Mouse (Mus musculus): ENCODE measurements around the gene Xntrpc. TPM values are rescaled to one million over a fixed set of nuclear protein-coding genes. Genes with fewer than 3 reads are reported as not detected.

Xntrpc gene
- polyA plus RNA-seq, 1 experiment from 2014 or later, result 1.4 TPM

DNA sequence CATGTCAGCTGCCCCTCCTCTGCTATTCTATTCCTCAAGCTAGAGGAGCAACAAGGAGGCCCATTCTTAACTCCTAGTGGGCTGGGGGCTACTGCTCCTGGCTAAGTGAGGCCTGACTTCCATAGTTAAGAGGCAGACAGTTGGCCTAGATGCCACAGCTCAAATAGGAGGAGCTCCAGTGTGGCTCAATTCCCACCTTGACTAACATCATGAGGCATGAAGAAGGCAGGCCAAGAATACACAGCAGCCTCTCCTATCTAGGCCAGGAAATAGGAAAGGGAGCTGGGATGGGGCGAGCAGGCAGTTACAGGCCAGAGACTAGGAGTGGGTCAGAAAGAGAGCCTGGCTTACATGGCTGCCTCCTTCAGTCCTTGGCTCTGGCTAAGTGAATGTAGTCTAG is 42.7 kb downstream of the Xntrpc start:
- peaks cover 4% of the 10 kb centered on the region; the same call in 1 of the 2 replicates for H3K4me1 ChIP-seq (ENCODE audit: control insufficient read depth, insufficient read depth, low read length)
- 71% methylated on average over 1 of the region's 1 CpGs for WGBS (ENCODE audit: insufficient replicate concordance)
- H3K9me3 ChIP-seq (replicated peaks; ENCODE audit: control insufficient read depth, low read length), result no peaks in the 10 kb centered on the region
- no peak overlapping the region for H3K9ac ChIP-seq (ENCODE audit: low read depth, low read length)
- no peak overlapping the region for H3K4me3 ChIP-seq (ENCODE audit: low read depth, low read length)
- ATAC-seq (replicated peaks; ENCODE audit: insufficient number of reproducible peaks, low FRiP score, low TSS enrichment), result no peak
- no peak overlapping the region for H3K4me2 ChIP-seq
- H3K27me3 ChIP-seq (ENCODE audit: control insufficient read depth, insufficient read depth, low read length), result no peaks in the 10 kb centered on the region
- no peaks in the 10 kb centered on the region for H3K36me3 ChIP-seq (ENCODE audit: control insufficient read depth, insufficient read depth, low read length)
- H3K27ac ChIP-seq (ENCODE audit: low read depth, low read length), result no peak overlapping the region

DNA sequence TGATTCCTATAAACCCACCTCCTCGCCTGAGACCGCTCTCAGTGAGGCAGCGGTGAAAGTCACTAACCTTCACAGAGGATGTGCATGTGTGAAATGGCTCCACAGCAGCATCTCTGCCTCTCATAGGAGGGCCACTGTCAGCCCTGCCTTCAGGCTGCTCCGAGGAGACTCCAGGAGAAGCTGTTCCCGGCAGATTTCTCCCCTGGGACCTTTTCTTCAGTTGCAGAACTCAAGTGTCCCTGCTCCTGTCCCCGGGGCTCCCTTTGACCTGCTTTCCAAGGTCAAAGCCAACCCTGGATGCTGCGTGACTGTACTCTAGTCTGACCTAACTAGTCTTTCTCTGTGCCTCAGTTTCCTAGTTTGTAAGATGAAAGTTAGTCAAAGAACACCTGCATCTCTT is 43.7 kb downstream of the Xntrpc start, which contains the start of gene Art5:
Gene Art5, minus strand, starts transcription at position 319 of the 400 bp plus-strand sequence.
- H3K9ac ChIP-seq (ENCODE audit: low read depth, low read length), result no peak within 1 kb of the TSS
- H3K27ac ChIP-seq (ENCODE audit: low read depth, low read length), result no peak within 1 kb of the TSS
- H3K4me1 ChIP-seq (ENCODE audit: control insufficient read depth, insufficient read depth, low read length), result peaks cover 4% of the 10 kb centered on the region; the same call in 1 of the 2 replicates
- H3K4me3 ChIP-seq (ENCODE audit: low read depth, low read length), result no peak within 1 kb of the TSS
- no peaks in the 10 kb centered on the region for H3K27me3 ChIP-seq (ENCODE audit: control insufficient read depth, insufficient read depth, low read length)
- no peak within 1 kb of the TSS for H3K4me2 ChIP-seq
- ATAC-seq (replicated peaks; ENCODE audit: insufficient number of reproducible peaks, low FRiP score, low TSS enrichment), result no peak
- 73% methylated on average over 7 of the region's 7 CpGs for whole genome bisulfite sequencing (ENCODE audit: insufficient replicate concordance)
- H3K36me3 ChIP-seq (ENCODE audit: control insufficient read depth, insufficient read depth, low read length), result no peaks in the 10 kb centered on the region
- no peaks in the 10 kb centered on the region for H3K9me3 ChIP-seq (replicated peaks; ENCODE audit: control insufficient read depth, low read length)

DNA sequence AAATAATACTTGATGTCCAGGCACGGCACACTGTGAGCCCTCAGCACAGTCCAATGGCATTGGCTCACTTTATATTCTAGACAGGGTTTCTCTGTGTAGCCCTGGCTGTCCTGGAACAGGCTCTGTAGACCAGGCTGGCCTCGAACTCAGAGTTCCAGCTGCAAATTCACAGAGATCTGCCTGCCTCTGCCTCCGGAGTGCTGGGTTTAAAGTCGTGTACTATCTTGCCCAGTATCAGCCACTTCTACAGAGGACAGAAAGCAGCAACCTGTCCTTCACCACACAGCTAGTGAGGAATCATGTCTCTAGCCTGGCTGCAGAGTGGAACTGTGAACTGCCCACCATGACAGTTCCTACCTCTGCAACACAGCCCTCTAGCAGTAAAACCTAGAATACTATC is 44.2 kb downstream of the Xntrpc start:
- Histone ChIP-seq H3K9ac (ENCODE audit: low read depth, low read length) (no peak overlapping the region), H3K4me3 (ENCODE audit: low read depth, low read length) (no peak overlapping the region), H3K9me3 (replicated peaks; ENCODE audit: control insufficient read depth, low read length) (no peaks in the 10 kb centered on the region), H3K4me2 (no peak overlapping the region), H3K27ac (ENCODE audit: low read depth, low read length) (no peak overlapping the region), H3K36me3 (ENCODE audit: control insufficient read depth, insufficient read depth, low read length) (no peaks in the 10 kb centered on the region), H3K27me3 (ENCODE audit: control insufficient read depth, insufficient read depth, low read length) (no peaks in the 10 kb centered on the region), H3K4me1 (ENCODE audit: control insufficient read depth, insufficient read depth, low read length) (peaks cover 4% of the 10 kb centered on the region; the same call in 1 of the 2 replicates)
- ATAC-seq (replicated peaks; ENCODE audit: insufficient number of reproducible peaks, low FRiP score, low TSS enrichment), result no peak
- 79% methylated on average over 4 of the region's 4 CpGs for WGBS (ENCODE audit: insufficient replicate concordance)

DNA sequence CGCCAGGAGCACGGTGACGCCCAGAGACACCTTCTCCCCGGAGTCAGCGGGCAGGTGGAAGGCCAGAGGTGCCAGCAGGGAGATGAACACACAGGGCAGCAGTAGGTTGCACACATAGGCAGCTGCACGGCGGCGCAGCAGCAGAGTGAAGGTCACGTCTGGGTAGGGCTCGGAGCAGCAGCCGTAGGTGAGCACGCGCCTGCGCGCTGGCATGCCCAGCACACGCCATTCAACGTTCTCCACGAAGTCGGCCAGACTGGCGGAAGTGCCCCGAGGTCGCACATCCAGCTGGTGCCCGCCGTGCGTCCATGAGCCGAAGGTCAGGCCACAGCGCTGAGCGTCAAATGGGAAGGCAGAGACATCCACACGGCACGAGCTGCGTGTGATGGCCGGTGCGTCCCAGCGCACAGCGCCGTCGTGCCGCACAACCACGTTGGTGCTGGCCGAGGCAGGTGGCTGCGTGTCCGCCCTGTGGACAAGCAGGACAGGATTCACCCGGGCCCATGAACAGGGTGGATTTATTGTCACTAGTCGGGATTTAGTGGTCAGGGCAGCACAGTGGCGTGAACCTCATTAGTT is 47.7 kb downstream of the Xntrpc start:
- no peak overlapping the region for H3K9ac ChIP-seq (ENCODE audit: low read depth, low read length)
- WGBS (ENCODE audit: insufficient replicate concordance), result 65% methylated on average over 45 of the region's 45 CpGs
- no peak overlapping the region for H3K4me2 ChIP-seq
- no peaks in the 10 kb centered on the region for H3K9me3 ChIP-seq (replicated peaks; ENCODE audit: control insufficient read depth, low read length)
- H3K27me3 ChIP-seq (ENCODE audit: control insufficient read depth, insufficient read depth, low read length), result no peaks in the 10 kb centered on the region
- H3K27ac ChIP-seq (ENCODE audit: low read depth, low read length), result no peak overlapping the region
- H3K4me1 ChIP-seq (ENCODE audit: control insufficient read depth, insufficient read depth, low read length), result no peaks in the 10 kb centered on the region
- no peak overlapping the region for H3K4me3 ChIP-seq (ENCODE audit: low read depth, low read length)
- no peak for ATAC-seq (replicated peaks; ENCODE audit: insufficient number of reproducible peaks, low FRiP score, low TSS enrichment)
- H3K36me3 ChIP-seq (ENCODE audit: control insufficient read depth, insufficient read depth, low read length), result no peaks in the 10 kb centered on the region

DNA sequence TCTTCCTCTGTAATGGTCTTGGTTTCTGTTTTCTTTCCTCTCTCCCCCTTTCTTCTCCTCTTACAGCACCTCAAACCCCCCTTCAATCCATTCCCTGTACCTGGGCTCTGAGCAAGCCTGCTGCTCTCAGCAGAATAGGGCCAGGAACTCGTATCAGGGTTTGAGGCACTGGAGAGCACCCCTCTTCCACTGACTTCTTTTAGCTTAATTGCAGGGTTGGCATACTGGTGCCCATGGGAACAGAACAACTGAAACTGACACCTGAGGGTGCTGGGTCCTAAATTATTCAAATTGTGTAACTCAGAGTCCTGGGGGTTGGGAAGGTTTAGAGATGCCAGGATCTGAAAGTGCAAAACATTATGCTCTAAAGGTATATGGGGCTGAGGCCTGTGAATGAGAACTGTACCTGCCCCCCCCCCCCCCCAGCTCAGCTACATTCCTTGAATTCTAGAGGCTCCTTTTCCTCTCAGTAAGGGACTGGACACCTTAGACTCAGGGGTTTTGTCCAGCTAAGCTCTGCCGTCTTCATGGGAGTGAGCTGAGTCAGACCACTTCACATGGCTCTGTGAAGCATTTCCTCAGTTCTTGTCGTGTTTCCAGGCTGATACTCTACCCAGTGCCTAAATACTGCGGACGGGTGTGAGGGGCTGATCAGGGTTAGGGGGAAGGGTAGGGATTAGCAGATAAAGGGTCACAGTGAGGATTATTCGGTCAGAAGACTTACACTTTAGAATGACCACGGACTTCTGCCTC is 51.2 kb downstream of the Xntrpc start, which contains the start of gene Chrna10:
Gene Chrna10, minus strand, starts transcription at position 250 of the 753 bp plus-strand sequence.
- no peak within 1 kb of the TSS for H3K9ac ChIP-seq (ENCODE audit: low read depth, low read length)
- WGBS (ENCODE audit: insufficient replicate concordance), result 38% methylated on average over 7 of the region's 7 CpGs
- ATAC-seq (replicated peaks; ENCODE audit: insufficient number of reproducible peaks, low FRiP score, low TSS enrichment), result no peak; the same call in 1 of the 2 replicates

DNA sequence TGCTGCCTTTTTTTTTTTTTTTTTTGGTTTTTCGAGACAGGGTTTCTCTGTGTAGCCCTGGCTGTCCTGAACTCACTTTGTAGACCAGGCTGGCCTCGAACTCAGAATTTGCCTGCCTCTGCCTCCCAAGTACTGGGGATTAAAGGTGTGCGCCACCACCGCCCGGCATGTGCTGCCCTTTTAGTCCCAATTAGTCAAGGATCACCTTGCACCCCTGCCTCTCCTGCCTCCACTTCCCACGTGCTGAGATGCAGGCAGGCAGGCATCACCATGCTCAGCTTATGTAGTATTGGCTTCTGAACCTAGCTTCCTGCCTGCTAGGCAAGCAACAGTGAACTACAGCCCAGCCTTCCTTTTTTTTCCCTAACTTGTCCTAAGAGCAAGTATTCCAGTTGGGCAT is 51.9 kb downstream of the Xntrpc start:
- peaks cover 23% of the 10 kb centered on the region for H3K36me3 ChIP-seq (ENCODE audit: control insufficient read depth, insufficient read depth, low read length)
- ATAC-seq (replicated peaks; ENCODE audit: insufficient number of reproducible peaks, low FRiP score, low TSS enrichment), result no peak
- no peak overlapping the region for H3K4me3 ChIP-seq (ENCODE audit: low read depth, low read length)
- no peak overlapping the region for H3K4me2 ChIP-seq
- no peak overlapping the region for H3K9ac ChIP-seq (ENCODE audit: low read depth, low read length)
- no peaks in the 10 kb centered on the region for H3K9me3 ChIP-seq (replicated peaks; ENCODE audit: control insufficient read depth, low read length)
- WGBS (ENCODE audit: insufficient replicate concordance), result 74% methylated on average over 5 of the region's 6 CpGs
- H3K4me1 ChIP-seq (ENCODE audit: control insufficient read depth, insufficient read depth, low read length), result no peaks in the 10 kb centered on the region
- H3K27me3 ChIP-seq (ENCODE audit: control insufficient read depth, insufficient read depth, low read length), result no peaks in the 10 kb centered on the region
- no peak overlapping the region for H3K27ac ChIP-seq (ENCODE audit: low read depth, low read length)

More for the DNA sequence above, 51.2 kb downstream of the Xntrpc start, which contains the start of gene Chrna10:
- Histone ChIP-seq H3K9me3 (replicated peaks; ENCODE audit: control insufficient read depth, low read length) (no peaks in the 10 kb centered on the region), H3K27ac (ENCODE audit: low read depth, low read length) (no peak within 1 kb of the TSS), H3K27me3 (ENCODE audit: control insufficient read depth, insufficient read depth, low read length) (no peaks in the 10 kb centered on the region), H3K4me1 (ENCODE audit: control insufficient read depth, insufficient read depth, low read length) (no peaks in the 10 kb centered on the region), H3K36me3 (ENCODE audit: control insufficient read depth, insufficient read depth, low read length) (peaks cover 17% of the 10 kb centered on the region), H3K4me2 (no peak within 1 kb of the TSS), H3K4me3 (ENCODE audit: low read depth, low read length) (no peak within 1 kb of the TSS)

DNA sequence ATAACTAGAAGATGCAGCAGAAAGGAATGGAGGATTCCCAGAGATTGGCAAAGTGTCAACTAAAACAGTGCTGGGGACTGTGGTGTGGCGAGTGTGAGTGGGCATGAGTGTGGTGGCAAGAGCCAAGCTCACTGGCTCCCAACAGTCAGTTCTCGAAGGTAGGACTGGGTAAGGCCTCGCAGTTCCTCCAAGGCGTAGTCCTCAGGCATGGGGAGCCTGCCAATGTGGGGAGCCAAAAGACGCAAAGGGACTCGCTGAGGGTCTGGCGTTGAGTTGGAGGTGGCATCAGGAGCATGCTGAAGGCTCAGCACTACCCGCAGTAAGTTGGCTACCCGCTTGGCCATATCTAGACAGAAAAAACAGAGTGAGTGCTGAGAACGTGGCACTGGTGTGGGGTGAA is 54.8 kb downstream of the Xntrpc start:
- WGBS (ENCODE audit: insufficient replicate concordance), result 94% methylated on average over 10 of the region's 10 CpGs

DNA sequence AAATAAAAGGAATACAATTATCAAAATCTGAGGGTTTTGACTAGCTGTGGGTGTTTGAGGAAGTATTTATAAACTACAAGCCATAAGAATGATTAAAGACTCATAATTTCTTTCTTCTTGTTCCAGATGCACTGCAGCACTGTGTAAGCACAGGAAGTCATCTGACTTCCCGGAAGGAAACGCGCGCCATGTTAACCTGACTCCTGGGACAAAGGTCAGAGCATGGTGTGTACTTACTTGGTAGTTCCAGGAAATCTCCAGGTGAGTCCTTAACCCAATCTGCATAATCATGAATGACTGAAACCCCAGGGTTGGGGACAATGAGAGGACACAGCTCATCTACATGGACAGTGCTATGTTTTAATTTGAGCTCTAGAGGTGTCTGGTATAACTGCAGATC is 66.9 kb downstream of the Xntrpc start:
- Histone ChIP-seq H3K4me1 (ENCODE audit: control insufficient read depth, insufficient read depth, low read length) (no peaks in the 10 kb centered on the region), H3K27me3 (ENCODE audit: control insufficient read depth, insufficient read depth, low read length) (no peaks in the 10 kb centered on the region), H3K27ac (ENCODE audit: low read depth, low read length) (no peak overlapping the region), H3K9ac (ENCODE audit: low read depth, low read length) (no peak overlapping the region), H3K4me3 (ENCODE audit: low read depth, low read length) (no peak overlapping the region), H3K4me2 (no peak overlapping the region), H3K9me3 (replicated peaks; ENCODE audit: control insufficient read depth, low read length) (no peaks in the 10 kb centered on the region), H3K36me3 (ENCODE audit: control insufficient read depth, insufficient read depth, low read length) (peaks cover 42% of the 10 kb centered on the region)
- 91% methylated on average over 4 of the region's 4 CpGs for WGBS (ENCODE audit: insufficient replicate concordance)
- ATAC-seq (replicated peaks; ENCODE audit: insufficient number of reproducible peaks, low FRiP score, low TSS enrichment), result no peak

More for the DNA sequence above, 54.8 kb downstream of the Xntrpc start:
- Histone ChIP-seq H3K9ac (ENCODE audit: low read depth, low read length) (no peak overlapping the region), H3K9me3 (replicated peaks; ENCODE audit: control insufficient read depth, low read length) (no peaks in the 10 kb centered on the region), H3K4me2 (no peak overlapping the region), H3K4me3 (ENCODE audit: low read depth, low read length) (no peak overlapping the region), H3K27me3 (ENCODE audit: control insufficient read depth, insufficient read depth, low read length) (no peaks in the 10 kb centered on the region), H3K27ac (ENCODE audit: low read depth, low read length) (no peak overlapping the region), H3K4me1 (ENCODE audit: control insufficient read depth, insufficient read depth, low read length) (no peaks in the 10 kb centered on the region), H3K36me3 (ENCODE audit: control insufficient read depth, insufficient read depth, low read length) (peaks cover 47% of the 10 kb centered on the region)
- ATAC-seq (replicated peaks; ENCODE audit: insufficient number of reproducible peaks, low FRiP score, low TSS enrichment), result no peak
